Mouse (Mus musculus): ENCODE measurements around the gene Fezf1. TPM values are rescaled to one million over a fixed set of nuclear protein-coding genes. Genes with fewer than 3 reads are reported as not detected.
A peak's percentile ranks its signal among the peaks of the same experiment; 100 is the strongest.

Gene Fezf1
- polyA plus RNA-seq, 1 experiment from 2014 or later: not detected

- no peak overlapping the region for H3K4me3 ChIP-seq (ENCODE audit: low read depth, low read length)
- H3K36me3 ChIP-seq (ENCODE audit: control insufficient read depth, insufficient read depth, low read length): no peaks in the 10 kb centered on the region
- H3K27me3 ChIP-seq (ENCODE audit: control insufficient read depth, insufficient read depth, low read length): peaks cover 61% of the 10 kb centered on the region
- ATAC-seq (ENCODE audit: insufficient number of reproducible peaks, low FRiP score, low TSS enrichment, low read depth): no peak
- H3K27ac ChIP-seq (replicated peaks; ENCODE audit: low read depth, low read length): no peak overlapping the region
- no peaks in the 10 kb centered on the region for H3K9me3 ChIP-seq (ENCODE audit: control insufficient read depth, low read length)
- no peaks in the 10 kb centered on the region for H3K4me1 ChIP-seq (ENCODE audit: control insufficient read depth, insufficient read depth, low read length)
- peak; percentile 39 for DNase-seq (ENCODE audit: low spot score)
- H3K9ac ChIP-seq (ENCODE audit: low read length): no peak overlapping the region
- 2% methylated on average over 9 of the region's 9 CpGs for WGBS
- peak overlapping the region; percentile 10; the same call in 1 of the 2 replicates for H3K4me2 ChIP-seq (ENCODE audit: low read depth, severe bottlenecking)
Measured at GRCm38 (mm10) chr6:23260738-23261050, 12.5 kb upstream of the Fezf1 start.

GRCm38 (mm10) chr6:23260016-23260737 lies 12.0 kb upstream of the Fezf1 start:
- Histone ChIP-seq H3K9me3 (ENCODE audit: control insufficient read depth, low read length) (no peaks in the 10 kb centered on the region), H3K4me3 (ENCODE audit: low read depth, low read length) (no peak overlapping the region), H3K36me3 (ENCODE audit: control insufficient read depth, insufficient read depth, low read length) (no peaks in the 10 kb centered on the region), H3K9ac (ENCODE audit: low read length) (no peak overlapping the region), H3K27me3 (ENCODE audit: control insufficient read depth, insufficient read depth, low read length) (peaks cover 67% of the 10 kb centered on the region), H3K27ac (replicated peaks; ENCODE audit: low read depth, low read length) (no peak overlapping the region), H3K4me2 (ENCODE audit: low read depth, severe bottlenecking) (peak overlapping the region; percentile 10; the same call in 1 of the 2 replicates), H3K4me1 (ENCODE audit: control insufficient read depth, insufficient read depth, low read length) (no peaks in the 10 kb centered on the region)
- WGBS: 1% methylated on average over 36 of the region's 36 CpGs
- DNase-seq (ENCODE audit: low spot score): peak; percentile 51
- no peak for ATAC-seq (ENCODE audit: insufficient number of reproducible peaks, low FRiP score, low TSS enrichment, low read depth)

GRCm38 (mm10) chr6:23257981-23258380 lies 9.8 kb upstream of the Fezf1 start:
- Histone ChIP-seq H3K9ac (ENCODE audit: low read length) (no peak overlapping the region), H3K4me1 (ENCODE audit: control insufficient read depth, insufficient read depth, low read length) (no peaks in the 10 kb centered on the region), H3K36me3 (ENCODE audit: control insufficient read depth, insufficient read depth, low read length) (no peaks in the 10 kb centered on the region), H3K27me3 (ENCODE audit: control insufficient read depth, insufficient read depth, low read length) (peaks cover 79% of the 10 kb centered on the region), H3K9me3 (ENCODE audit: control insufficient read depth, low read length) (no peaks in the 10 kb centered on the region), H3K4me2 (ENCODE audit: low read depth, severe bottlenecking) (no peak overlapping the region), H3K27ac (replicated peaks; ENCODE audit: low read depth, low read length) (no peak overlapping the region), H3K4me3 (ENCODE audit: low read depth, low read length) (no peak overlapping the region)
- WGBS: 15% methylated on average over 3 of the region's 3 CpGs
- ATAC-seq (ENCODE audit: insufficient number of reproducible peaks, low FRiP score, low TSS enrichment, low read depth) (no peak), DNase-seq (ENCODE audit: low spot score) (no peak)

GRCm38 (mm10) chr6:23255161-23255560 lies 7.0 kb upstream of the Fezf1 start:
- H3K27ac ChIP-seq (replicated peaks; ENCODE audit: low read depth, low read length): no peak overlapping the region
- H3K4me1 ChIP-seq (ENCODE audit: control insufficient read depth, insufficient read depth, low read length): no peaks in the 10 kb centered on the region

GRCm38 (mm10) chr6:23254644-23255043 lies 6.5 kb upstream of the Fezf1 start:
- H3K9me3 ChIP-seq (ENCODE audit: control insufficient read depth, low read length): no peaks in the 10 kb centered on the region
- WGBS: 3% methylated on average over 11 of the region's 11 CpGs
- peaks cover 74% of the 10 kb centered on the region for H3K27me3 ChIP-seq (ENCODE audit: control insufficient read depth, insufficient read depth, low read length)
- no peak overlapping the region for H3K9ac ChIP-seq (ENCODE audit: low read length)
- H3K36me3 ChIP-seq (ENCODE audit: control insufficient read depth, insufficient read depth, low read length): no peaks in the 10 kb centered on the region
- no peak overlapping the region for H3K4me2 ChIP-seq (ENCODE audit: low read depth, severe bottlenecking)
- H3K4me1 ChIP-seq (ENCODE audit: control insufficient read depth, insufficient read depth, low read length): no peaks in the 10 kb centered on the region
- no peak overlapping the region for H3K4me3 ChIP-seq (ENCODE audit: low read depth, low read length)
- peak; percentile 41 for DNase-seq (ENCODE audit: low spot score)
- no peak for ATAC-seq (ENCODE audit: insufficient number of reproducible peaks, low FRiP score, low TSS enrichment, low read depth)
- H3K27ac ChIP-seq (replicated peaks; ENCODE audit: low read depth, low read length): no peak overlapping the region

More at GRCm38 (mm10) chr6:23255161-23255560, 7.0 kb upstream of the Fezf1 start:
- Histone ChIP-seq H3K4me3 (ENCODE audit: low read depth, low read length) (no peak overlapping the region), H3K9me3 (ENCODE audit: control insufficient read depth, low read length) (no peaks in the 10 kb centered on the region), H3K4me2 (ENCODE audit: low read depth, severe bottlenecking) (no peak overlapping the region), H3K36me3 (ENCODE audit: control insufficient read depth, insufficient read depth, low read length) (no peaks in the 10 kb centered on the region), H3K27me3 (ENCODE audit: control insufficient read depth, insufficient read depth, low read length) (peaks cover 74% of the 10 kb centered on the region), H3K9ac (ENCODE audit: low read length) (no peak overlapping the region)
- 3% methylated on average over 8 of the region's 8 CpGs for WGBS
- DNase-seq (ENCODE audit: low spot score) (peak; percentile 43), ATAC-seq (ENCODE audit: insufficient number of reproducible peaks, low FRiP score, low TSS enrichment, low read depth) (no peak)

GRCm38 (mm10) chr6:23253353-23254311 lies 5.5 kb upstream of the Fezf1 start:
- Histone ChIP-seq H3K9me3 (ENCODE audit: control insufficient read depth, low read length) (no peaks in the 10 kb centered on the region), H3K9ac (ENCODE audit: low read length) (no peak overlapping the region), H3K4me2 (ENCODE audit: low read depth, severe bottlenecking) (peak overlapping the region; percentile 30; the same call in 1 of the 2 replicates), H3K36me3 (ENCODE audit: control insufficient read depth, insufficient read depth, low read length) (no peaks in the 10 kb centered on the region), H3K4me3 (ENCODE audit: low read depth, low read length) (0 out of 2 replicates have a peak overlapping the region, but pooled peaks have one; percentile 1), H3K4me1 (ENCODE audit: control insufficient read depth, insufficient read depth, low read length) (peaks cover 3% of the 10 kb centered on the region; the same call in 1 of the 2 replicates), H3K27ac (replicated peaks; ENCODE audit: low read depth, low read length) (no peak overlapping the region), H3K27me3 (ENCODE audit: control insufficient read depth, insufficient read depth, low read length) (peaks cover 73% of the 10 kb centered on the region)
- WGBS: under 1% methylated on average over 43 of the region's 43 CpGs
- DNase-seq (ENCODE audit: low spot score): peak; percentile 71
- ATAC-seq (ENCODE audit: insufficient number of reproducible peaks, low FRiP score, low TSS enrichment, low read depth): peak; percentile 32; the same call in 1 of the 2 replicates

GRCm38 (mm10) chr6:23252196-23253135 lies 4.3 kb upstream of the Fezf1 start:
- Histone ChIP-seq H3K27ac (replicated peaks; ENCODE audit: low read depth, low read length) (no peak overlapping the region), H3K36me3 (ENCODE audit: control insufficient read depth, insufficient read depth, low read length) (no peaks in the 10 kb centered on the region), H3K4me1 (ENCODE audit: control insufficient read depth, insufficient read depth, low read length) (peaks cover 4% of the 10 kb centered on the region; the same call in 1 of the 2 replicates), H3K27me3 (ENCODE audit: control insufficient read depth, insufficient read depth, low read length) (peaks cover 73% of the 10 kb centered on the region), H3K9me3 (ENCODE audit: control insufficient read depth, low read length) (no peaks in the 10 kb centered on the region), H3K9ac (ENCODE audit: low read length) (no peak overlapping the region), H3K4me3 (ENCODE audit: low read depth, low read length) (no peak overlapping the region), H3K4me2 (ENCODE audit: low read depth, severe bottlenecking) (no peak overlapping the region)
- DNase-seq (ENCODE audit: low spot score) (peak; percentile 64), ATAC-seq (ENCODE audit: insufficient number of reproducible peaks, low FRiP score, low TSS enrichment, low read depth) (no peak)
- WGBS: 1% methylated on average over 20 of the region's 20 CpGs
